Mouse (Mus musculus) MEL (cell line): ENCODE measurements at regions not wholly inside any gene's neighbourhood (a gene's known extent, or its start where the extent isn't known, plus 50 kb on each side); places are given as distances from the start of the nearest gene placed in this dataset.

Experiments
- CTCF ChIP-seq, 3 experiments: IDR thresholded peaks in 2 of 3; conservative IDR thresholded peaks in 1 of 3; 2 replicates each; pipeline ENCODE4 v1.5.1; 2011 to 2012; ENCODE audit warnings: low read length in 3 of 3, low read depth in 2 of 3, mild to moderate bottlenecking in 2 of 3, improper control_type of control experiment in 1 of 3, inconsistent platforms in 1 of 3, mixed read lengths in 1 of 3, moderate library complexity in 1 of 3; ENCODE audit not compliant: control insufficient read depth in 1 of 3, insufficient read depth in 1 of 3, poor library complexity in 1 of 3, severe bottlenecking in 1 of 3
- E2F4 ChIP-seq: IDR thresholded peaks from 2 replicates; pipeline ENCODE4 v1.6.1; 2011; ENCODE audit warnings: low read depth, low read length, improper control_type of control experiment, borderline replicate concordance
- TAL1 ChIP-seq: IDR thresholded peaks from 2 replicates; pipeline ENCODE4 v1.6.1; 2012; ENCODE audit warnings: mild to moderate bottlenecking, inconsistent platforms, low read length, moderate library complexity, mixed read lengths
- USF1 ChIP-seq: IDR thresholded peaks from 2 replicates; pipeline ENCODE4 v1.6.1; 2014; ENCODE audit warnings: low read depth, mild to moderate bottlenecking, inconsistent platforms, low read length, improper control_type of control experiment, moderate library complexity
- ZNF384 ChIP-seq: IDR thresholded peaks from 2 replicates; pipeline ENCODE4 v1.6.1; 2012; ENCODE audit warnings: low read depth, mild to moderate bottlenecking, inconsistent platforms, low read length, improper control_type of control experiment

GRCm38 (mm10) chr8:97232619-97233376 lies 1344.5 kb upstream of the Got2 start:
- TF ChIP-seq E2F4 (no peak), CTCF (IDR thresholded peaks at IDR 0.05 in 2 of 3, conservative IDR thresholded peaks at IDR 0.05 in 1 of 3; ENCODE audit: control insufficient read depth in 1 of 3, insufficient read depth in 1 of 3, low read depth in 2 of 3, low read length in 3 of 3, poor library complexity in 1 of 3, severe bottlenecking in 1 of 3) (no peak), USF1 (no peak), ZNF384 (no peak), TAL1 (no peak)
